Mouse (Mus musculus) limb, embryonic 10.5 days (tissue): Measurements from ENCODE around the gene Gm20716. TPM values are rescaled to one million over a fixed set of nuclear protein-coding genes. Genes with fewer than 3 reads are reported as not detected.

Experiments
- DNase-seq: peaks from one replicate; pipeline ENCODE4 v3.0.0-alpha.2; 2017; ENCODE audit warnings: low spot score
- H3K27ac ChIP-seq: fragments of 300-500 bp; sonication (generic); 2 replicates; pipeline ENCODE4 v1.5.1; 2016; ENCODE audit warnings: mild to moderate bottlenecking
- H3K27me3 ChIP-seq: fragments of 300-500 bp; sonication (generic); 2 replicates; pipeline ENCODE4 v1.6.1; 2016; ENCODE audit warnings: low read depth, mild to moderate bottlenecking; ENCODE audit not compliant: poor library complexity, severe bottlenecking
- H3K36me3 ChIP-seq: fragments of 300-500 bp; sonication (generic); 2 replicates; pipeline ENCODE4 v1.6.1; 2016; ENCODE audit warnings: mild to moderate bottlenecking, moderate library complexity
- H3K4me1 ChIP-seq: fragments of 300-500 bp; sonication (generic); 2 replicates; pipeline ENCODE4 v1.6.1; 2016
- H3K4me3 ChIP-seq: fragments of 300-500 bp; sonication (generic); 2 replicates; pipeline ENCODE4 v1.5.1; 2016; ENCODE audit warnings: mild to moderate bottlenecking, moderate library complexity
- H3K9me3 ChIP-seq: fragments of 300-500 bp; sonication (generic); replicated peaks from 2 replicates; pipeline ENCODE4 v1.6.1; 2016; ENCODE audit warnings: mild to moderate bottlenecking
- WGBS: fragments of 180-500 bp; shearing (Covaris S2); methylation state at CpG from one replicate; pipeline ENCODE4 v1.1.7; 2016; 5-methylcytosine and 5-hydroxymethylcytosine counted together
- polyA plus RNA-seq: library from polyadenylated mRNA; unstranded; fragments of >200 nt; fragmentation: Nextera tagmentation; extraction: Ambion mirVana; gene quantifications from 2 replicates; pipeline ENCODE4 v1.2.1, GENCODE M21; 2016

Gm20716 gene
- polyA plus RNA-seq, 1 experiment from 2014 or later, result 22.2 TPM

GRCm38 (mm10) chr2:168206725-168207644, 23.2 kb downstream of the Gm20716 start, which contains the start of gene Adnp:
Adnp (minus strand) TSS chr2:168207112.
- DNase-seq, result peak; percentile 98
- Histone ChIP-seq H3K4me1 (peaks cover 20% of the 10 kb centered on the region), H3K4me3 (peak within 1 kb of the TSS; percentile 99), H3K27me3 (no peaks in the 10 kb centered on the region), H3K36me3 (peaks cover 77% of the 10 kb centered on the region), H3K27ac (peak within 1 kb of the TSS; percentile 100), H3K9me3 (no peaks in the 10 kb centered on the region)
- WGBS, result 4% methylated on average over 81 of the region's 89 CpGs

GRCm38 (mm10) chr2:168205681-168206631, 24.2 kb downstream of the Gm20716 start:
- under 1% methylated on average over 47 of the region's 49 CpGs for WGBS
- no peaks in the 10 kb centered on the region for H3K9me3 ChIP-seq
- peak; percentile 69 for DNase-seq
- H3K27me3 ChIP-seq, result no peaks in the 10 kb centered on the region
- H3K4me1 ChIP-seq, result peaks cover 22% of the 10 kb centered on the region
- peaks cover 75% of the 10 kb centered on the region for H3K36me3 ChIP-seq
- peak overlapping the region; percentile 99 for H3K4me3 ChIP-seq
- H3K27ac ChIP-seq, result peak overlapping the region; percentile 100

GRCm38 (mm10) chr2:168205265-168205664, 24.9 kb downstream of the Gm20716 start:
- 9% methylated on average over 6 of the region's 6 CpGs for WGBS
- H3K4me1 ChIP-seq, result peaks cover 25% of the 10 kb centered on the region
- no peaks in the 10 kb centered on the region for H3K27me3 ChIP-seq
- peak; percentile 88 for DNase-seq
- peak overlapping the region; percentile 100 for H3K27ac ChIP-seq
- H3K9me3 ChIP-seq, result no peaks in the 10 kb centered on the region
- H3K4me3 ChIP-seq, result peak overlapping the region; percentile 99
- H3K36me3 ChIP-seq, result peaks cover 75% of the 10 kb centered on the region

DNA sequence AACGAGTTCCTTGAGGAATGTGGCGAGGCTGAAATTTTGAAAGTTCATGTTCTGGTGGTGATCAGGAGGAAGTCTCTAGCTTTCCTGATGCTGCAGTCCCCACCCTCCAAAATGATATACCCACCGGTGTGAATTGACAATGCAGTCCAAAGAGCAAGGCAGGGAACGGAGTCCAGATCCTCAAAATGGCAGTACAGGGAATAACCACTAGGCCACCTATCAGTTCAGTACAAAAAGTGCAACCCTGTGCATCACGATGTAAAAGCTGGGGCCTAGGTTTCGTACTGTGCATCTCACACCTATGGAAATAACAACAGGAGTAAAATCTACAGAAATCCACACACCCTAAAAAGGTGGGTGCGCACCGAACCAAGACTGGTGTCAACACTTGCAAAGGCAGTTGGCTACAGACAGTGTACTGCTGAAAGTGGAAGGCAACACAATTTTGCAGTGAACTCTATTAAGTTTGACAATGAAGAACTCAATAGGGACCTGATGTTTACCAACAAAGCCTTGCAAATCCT, 25.6 kb downstream of the Gm20716 start:
- no peaks in the 10 kb centered on the region for H3K27me3 ChIP-seq
- H3K4me3 ChIP-seq, result peak overlapping the region; percentile 99
- DNase-seq, result no peak
- peaks cover 73% of the 10 kb centered on the region for H3K36me3 ChIP-seq
- WGBS, result 93% methylated on average over 8 of the region's 8 CpGs
- H3K4me1 ChIP-seq, result peaks cover 27% of the 10 kb centered on the region
- no peaks in the 10 kb centered on the region for H3K9me3 ChIP-seq
- no peak overlapping the region for H3K27ac ChIP-seq

- H3K27ac ChIP-seq, result no peak overlapping the region
- DNase-seq, result no peak
- WGBS, result 83% methylated on average over 4 of the region's 5 CpGs
- no peak overlapping the region for H3K4me3 ChIP-seq
- peaks cover 23% of the 10 kb centered on the region for H3K4me1 ChIP-seq
- H3K36me3 ChIP-seq, result peaks cover 95% of the 10 kb centered on the region
- no peaks in the 10 kb centered on the region for H3K9me3 ChIP-seq
- no peaks in the 10 kb centered on the region for H3K27me3 ChIP-seq
Observed at GRCm38 (mm10) chr2:168200014-168200691, 30.0 kb downstream of the Gm20716 start.

DNA sequence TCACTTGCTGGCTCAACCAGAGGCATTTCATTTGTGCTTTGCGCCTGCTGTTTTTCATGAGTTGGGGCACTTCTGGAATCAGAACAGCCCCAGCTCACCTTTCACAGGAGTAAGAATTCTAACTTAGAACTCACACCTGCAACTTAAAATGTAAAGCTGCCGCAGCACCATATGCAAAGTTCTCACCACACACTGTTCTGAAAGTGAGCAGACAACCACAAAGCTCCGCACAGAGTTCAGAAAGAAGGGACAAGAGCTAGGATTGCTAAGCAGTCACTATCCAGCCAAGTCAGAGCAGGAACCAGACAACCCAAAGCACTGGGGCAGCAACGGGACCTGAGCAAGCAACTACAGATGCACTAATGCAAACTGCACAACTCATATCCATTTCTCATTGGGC, 30.7 kb downstream of the Gm20716 start:
- Histone ChIP-seq H3K27ac (no peak overlapping the region), H3K4me1 (peaks cover 17% of the 10 kb centered on the region), H3K9me3 (no peaks in the 10 kb centered on the region), H3K4me3 (no peak overlapping the region), H3K36me3 (peaks cover 95% of the 10 kb centered on the region), H3K27me3 (no peaks in the 10 kb centered on the region)
- WGBS, result 92% methylated on average over 4 of the region's 4 CpGs
- no peak for DNase-seq

DNA sequence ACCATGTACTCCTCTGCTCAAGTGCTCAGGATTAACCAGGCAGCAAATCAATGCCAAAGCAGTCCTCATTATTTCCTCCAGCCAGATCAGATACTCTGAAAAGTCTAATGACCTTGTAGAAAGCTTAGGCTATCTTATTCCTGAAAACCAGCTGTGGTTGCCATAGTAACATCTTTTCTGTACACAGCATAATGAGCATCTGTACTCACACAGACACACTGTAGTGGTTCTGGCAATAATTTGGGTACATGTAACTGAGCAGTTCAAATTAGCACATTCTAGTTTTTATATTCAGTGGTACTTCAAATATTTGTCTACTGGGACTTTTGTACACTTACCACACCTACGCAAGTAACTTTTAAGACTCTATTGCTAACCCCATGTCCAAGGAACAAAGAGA, 31.7 kb downstream of the Gm20716 start:
- peaks cover 95% of the 10 kb centered on the region for H3K36me3 ChIP-seq
- H3K27ac ChIP-seq, result no peak overlapping the region
- DNase-seq, result no peak
- H3K9me3 ChIP-seq, result no peaks in the 10 kb centered on the region
- no peaks in the 10 kb centered on the region for H3K27me3 ChIP-seq
- no peak overlapping the region for H3K4me3 ChIP-seq
- H3K4me1 ChIP-seq, result peaks cover 14% of the 10 kb centered on the region
- WGBS, result 98% methylated on average over 1 of the region's 1 CpGs

GRCm38 (mm10) chr2:168195721-168196120, 34.4 kb downstream of the Gm20716 start:
- no peak for DNase-seq
- H3K36me3 ChIP-seq, result peaks cover 98% of the 10 kb centered on the region
- no peak overlapping the region for H3K27ac ChIP-seq
- no peak overlapping the region for H3K4me3 ChIP-seq
- H3K27me3 ChIP-seq, result no peaks in the 10 kb centered on the region
- H3K9me3 ChIP-seq, result no peaks in the 10 kb centered on the region
- 83% methylated on average over 2 of the region's 2 CpGs for WGBS
- H3K4me1 ChIP-seq, result peaks cover 13% of the 10 kb centered on the region

DNA sequence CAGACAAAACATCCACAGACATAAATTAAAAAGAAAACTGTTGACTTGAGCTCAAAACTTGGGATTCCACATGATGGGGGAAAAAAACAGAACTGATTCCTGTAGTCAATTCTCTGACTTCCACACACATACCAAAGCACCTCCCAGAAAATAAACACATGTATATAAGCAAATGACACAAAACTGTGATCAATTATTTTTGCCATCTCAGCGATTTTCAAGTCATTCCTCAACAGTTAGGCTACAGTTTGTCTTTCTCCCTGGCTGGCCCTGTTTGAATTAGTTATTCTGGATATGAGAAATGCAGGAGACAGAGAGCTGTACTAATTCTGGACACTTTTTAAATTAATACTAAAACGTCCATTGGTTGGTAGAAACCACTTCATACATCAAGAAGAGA, 36.5 kb downstream of the Gm20716 start:
- Histone ChIP-seq H3K4me3 (no peak overlapping the region), H3K27me3 (no peaks in the 10 kb centered on the region), H3K4me1 (peaks cover 6% of the 10 kb centered on the region; the same call in 1 of the 2 replicates), H3K27ac (no peak overlapping the region), H3K9me3 (no peaks in the 10 kb centered on the region), H3K36me3 (peaks cover 95% of the 10 kb centered on the region)
- DNase-seq, result no peak
- 80% methylated on average over 2 of the region's 2 CpGs for WGBS

- Histone ChIP-seq H3K27me3 (no peaks in the 10 kb centered on the region), H3K4me3 (no peak overlapping the region), H3K27ac (no peak overlapping the region), H3K4me1 (peaks cover 6% of the 10 kb centered on the region; the same call in 1 of the 2 replicates), H3K36me3 (peaks cover 95% of the 10 kb centered on the region), H3K9me3 (no peaks in the 10 kb centered on the region)
- 95% methylated on average over 2 of the region's 2 CpGs for WGBS
- no peak for DNase-seq
Observed at GRCm38 (mm10) chr2:168191856-168192255, 38.3 kb downstream of the Gm20716 start.

DNA sequence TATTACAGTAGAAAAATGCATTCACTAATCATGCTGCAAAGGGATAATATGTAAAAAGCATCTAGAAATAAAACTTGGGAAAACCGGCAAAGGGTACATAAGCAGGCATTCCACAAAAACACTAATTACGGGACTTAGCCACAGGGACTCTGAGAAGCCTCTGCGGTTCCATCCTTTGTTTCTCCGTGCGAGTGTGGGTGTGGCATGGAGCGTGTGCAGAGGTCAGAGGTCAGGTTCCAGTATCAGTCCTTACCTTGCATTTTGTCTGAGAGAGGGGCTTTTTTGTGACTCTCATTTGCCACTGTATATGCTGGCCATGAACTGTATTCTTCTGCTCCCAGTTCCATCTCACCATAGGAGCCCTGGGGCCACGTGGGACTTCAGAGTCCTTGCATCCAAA, 54.2 kb downstream of the Gm20716 start:
- Histone ChIP-seq H3K4me3 (no peak overlapping the region), H3K4me1 (peaks cover 16% of the 10 kb centered on the region), H3K36me3 (peaks cover 48% of the 10 kb centered on the region), H3K27ac (no peak overlapping the region), H3K27me3 (no peaks in the 10 kb centered on the region), H3K9me3 (no peaks in the 10 kb centered on the region)
- no peak for DNase-seq
- WGBS, result 66% methylated on average over 7 of the region's 7 CpGs

DNA sequence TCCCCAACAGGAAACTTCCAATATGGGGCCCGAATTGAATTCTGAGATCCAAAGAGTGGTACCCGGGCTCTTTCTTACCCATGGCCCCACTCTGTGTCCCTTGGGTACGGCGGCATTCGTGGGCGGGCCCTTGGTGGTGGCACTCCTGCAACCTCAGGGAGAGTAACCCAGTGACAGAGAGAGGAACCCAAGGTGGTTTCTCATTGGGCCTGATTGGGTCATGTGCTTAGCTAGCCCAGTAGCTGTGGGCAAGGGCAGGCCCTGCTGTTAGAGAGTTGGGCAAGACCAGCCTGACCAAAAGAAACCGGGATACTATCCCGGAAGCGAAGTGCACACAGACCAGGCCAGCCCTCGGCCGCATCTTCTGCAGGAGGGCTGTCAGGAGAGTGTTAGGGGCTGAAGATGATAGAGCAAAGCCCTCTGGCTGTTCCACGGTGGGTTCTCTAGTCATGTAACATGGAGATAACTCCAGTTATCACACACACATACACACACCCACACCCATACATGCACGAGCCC, 59.9 kb downstream of the Gm20716 start:
- peaks cover 14% of the 10 kb centered on the region for H3K36me3 ChIP-seq
- no peaks in the 10 kb centered on the region for H3K9me3 ChIP-seq
- H3K27ac ChIP-seq, result peak overlapping the region; percentile 92
- peak; percentile 66 for DNase-seq
- H3K4me3 ChIP-seq, result peak overlapping the region; percentile 39
- H3K27me3 ChIP-seq, result no peaks in the 10 kb centered on the region
- 6% methylated on average over 13 of the region's 13 CpGs for WGBS
- peaks cover 67% of the 10 kb centered on the region for H3K4me1 ChIP-seq
